In genomic region chr16:97797212-97797611, GRCm38 (mm10) we compare ENCODE assay signal across 27 mouse cellular contexts. TPM values are rescaled to one million over a fixed set of nuclear protein-coding genes. Genes with fewer than 3 reads are reported as not detected.
"Had no signal": no experiment of that assay in that cellular context is flagged by ENCODE, and none has a peak within 500 bp of the region (broad histone marks: within the 10 kb centered on the region; RNA-seq: fewer than 3 reads in every experiment).

No protein-coding gene starts in this region.

- H3K4me1 ChIP-seq: heart, embryonic 10.5 days; heart, embryonic 12.5 days; intestine, embryonic 15.5 days; limb, embryonic 10.5 days; limb, embryonic 12.5 days; liver, embryonic 15.5 days had no signal

- H3K27ac ChIP-seq: heart, embryonic 10.5 days; hindbrain, embryonic 14.5 days; intestine, embryonic 15.5 days; layer of hippocampus, adult 2 months; left cerebral cortex, adult 2 months; limb, embryonic 10.5 days; limb, embryonic 12.5 days; liver, embryonic 13.5 days; liver, embryonic 15.5 days had no signal

- H3K4me2 ChIP-seq: heart, embryonic 12.5 days; hindbrain, embryonic 14.5 days; intestine, embryonic 15.5 days; limb, embryonic 12.5 days; liver, embryonic 11.5 days; liver, embryonic 13.5 days; liver, embryonic 15.5 days had no signal

- DNase-seq: gastrocnemius, postnatal 25 days; heart, adult 18-20 months; heart, postnatal 14 days; heart, postnatal 36 days; kidney, adult 18-20 months; kidney, adult 8-10 months; kidney, postnatal 10 days; kidney, postnatal 25 days; kidney, postnatal 4 days; liver had no signal

- ATAC-seq: hindbrain, embryonic 16.5 days; inflammation-experienced regulatory T-cells, adult 6 months had no signal

- H3K9me3 ChIP-seq: heart, embryonic 10.5 days; heart, embryonic 12.5 days; intestine, embryonic 15.5 days; limb, embryonic 10.5 days; limb, embryonic 12.5 days; liver, embryonic 13.5 days; liver, embryonic 15.5 days had no signal

- H3K4me3 ChIP-seq: heart, embryonic 10.5 days; heart, embryonic 12.5 days; intestine, embryonic 15.5 days; layer of hippocampus, adult 2 months; left cerebral cortex, adult 2 months; limb, embryonic 10.5 days; limb, embryonic 12.5 days; liver, embryonic 13.5 days; liver, embryonic 15.5 days had no signal

- H3K27me3 ChIP-seq: heart, embryonic 12.5 days; intestine, embryonic 15.5 days; limb, embryonic 12.5 days; liver, embryonic 13.5 days; liver, embryonic 15.5 days had no signal

- H3K9ac ChIP-seq: heart, embryonic 12.5 days; hindbrain, embryonic 14.5 days; intestine, embryonic 15.5 days; limb, embryonic 12.5 days; liver, embryonic 13.5 days; liver, embryonic 15.5 days had no signal

RNA-seq across cellular contexts. Expression of gene Ripk4, which starts 33.6 kb away (rescaled TPM):
- total RNA-seq: gastrocnemius, adult 18-20 months; gastrocnemius, postnatal 25 days; gastrocnemius, postnatal 4 days; granulocyte monocyte progenitor cell, adult 5-6 weeks; hematopoietic stem cell, adult 5-6 weeks had no signal
